Mouse (Mus musculus): ENCODE measurements around the gene Gpr108.

Gene Gpr108

DNA sequence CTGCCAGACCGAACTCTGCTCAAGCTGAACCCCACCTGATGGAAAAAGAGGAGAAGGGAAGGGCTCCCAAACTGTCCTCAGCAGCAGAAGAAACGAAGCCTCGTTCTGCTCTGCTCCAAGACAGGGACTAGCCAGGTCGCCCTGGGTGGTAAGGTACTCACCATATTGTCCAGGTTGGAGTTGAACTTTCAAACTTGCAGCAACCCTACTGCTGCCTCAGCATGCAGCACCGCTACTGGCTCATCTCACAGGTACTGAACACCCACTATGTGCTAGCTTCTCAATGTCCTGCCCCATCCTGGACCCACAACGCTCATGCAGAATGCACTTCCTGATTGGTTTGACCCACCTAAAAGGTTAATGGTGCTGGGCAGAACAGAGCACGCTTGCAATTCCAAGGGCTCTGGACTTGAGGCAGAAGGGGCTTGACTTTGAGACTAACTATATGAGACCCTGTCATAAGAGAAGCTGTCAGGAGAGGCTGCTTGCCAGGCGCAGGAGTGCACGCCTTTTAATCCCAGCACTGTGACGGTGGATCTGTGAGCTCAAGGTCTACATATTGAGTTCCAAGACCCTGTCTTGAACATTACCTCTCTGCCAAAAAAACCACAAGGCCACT is 2.8 kb downstream of the Gpr108 start:
- DNase-seq (ENCODE audit: low spot score): no peak

DNA sequence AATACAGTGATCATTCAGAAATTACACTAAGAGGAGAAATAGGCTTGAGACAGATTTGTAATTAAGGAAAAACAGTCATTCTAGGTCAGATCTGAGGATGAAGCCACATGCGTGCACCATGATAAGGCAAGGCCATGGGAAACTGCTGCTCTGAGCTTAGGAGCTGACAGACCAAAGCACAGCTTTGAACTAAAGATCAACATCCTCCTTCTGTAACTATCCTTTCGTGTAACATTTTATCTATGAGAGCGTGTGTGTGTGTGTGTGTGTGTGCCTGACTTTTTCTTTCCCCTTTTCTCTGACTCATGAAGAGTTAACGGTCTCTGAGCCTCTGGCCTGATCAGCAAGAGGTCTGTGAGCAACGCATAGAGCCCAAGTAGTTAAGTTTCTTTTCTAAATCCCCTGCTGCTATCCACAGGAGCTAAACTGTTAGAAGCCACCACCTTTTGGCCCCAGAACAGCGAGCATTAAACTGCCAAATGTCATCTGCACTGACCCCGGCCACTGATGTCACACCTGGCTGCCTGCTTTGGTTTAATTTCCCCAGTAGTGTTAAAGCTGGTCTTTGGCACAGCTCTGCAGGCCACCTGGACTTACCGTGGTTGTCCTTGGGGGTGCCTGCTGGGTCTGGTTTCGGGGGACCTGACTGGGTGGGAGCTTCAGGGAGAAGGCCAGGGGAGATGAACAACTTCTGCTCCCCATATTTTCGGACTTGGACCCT is 4.4 kb downstream of the Gpr108 start:
- no peak for DNase-seq (ENCODE audit: low spot score)

DNA sequence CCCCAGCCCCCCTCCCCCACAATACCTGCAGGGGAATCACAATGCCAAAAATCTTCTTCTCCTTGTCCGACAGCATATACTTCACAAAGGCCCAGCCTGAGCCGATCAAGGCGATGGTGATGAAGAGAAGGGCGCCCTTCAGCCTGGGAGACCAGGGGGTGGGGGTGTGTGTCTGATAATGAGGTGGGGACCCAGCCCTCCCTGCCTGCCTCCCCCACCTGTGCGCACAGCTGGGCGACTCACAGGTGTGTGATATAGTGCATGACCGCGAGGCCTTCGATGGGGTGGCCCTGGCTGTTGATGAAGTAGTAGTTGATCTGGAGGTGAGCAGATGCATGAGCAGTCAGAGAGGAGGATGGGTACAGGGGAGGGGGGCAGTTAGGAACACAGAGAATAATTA is 11.1 kb downstream of the Gpr108 start:
- no peak for DNase-seq (ENCODE audit: low spot score)

DNA sequence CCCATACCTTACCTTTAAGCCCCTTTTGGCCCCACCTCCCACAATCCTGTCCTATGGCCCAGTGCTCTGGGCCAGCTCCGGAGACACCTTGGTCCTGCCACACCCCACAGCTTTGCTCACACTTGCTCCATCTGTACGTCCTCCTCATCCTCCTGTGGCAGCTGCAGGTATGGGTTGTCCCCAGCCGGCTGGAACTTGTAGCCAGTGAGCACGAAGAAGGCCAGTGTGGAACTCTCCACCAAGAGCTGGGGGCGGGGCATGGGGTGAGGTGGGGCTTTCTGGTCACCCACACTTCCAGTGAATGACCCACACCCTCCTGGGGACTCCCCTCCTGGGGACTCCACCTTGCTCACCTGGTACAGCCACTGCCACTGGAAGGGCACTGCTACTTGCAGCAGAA is 12.4 kb downstream of the Gpr108 start:
- DNase-seq (ENCODE audit: low spot score): no peak

DNA sequence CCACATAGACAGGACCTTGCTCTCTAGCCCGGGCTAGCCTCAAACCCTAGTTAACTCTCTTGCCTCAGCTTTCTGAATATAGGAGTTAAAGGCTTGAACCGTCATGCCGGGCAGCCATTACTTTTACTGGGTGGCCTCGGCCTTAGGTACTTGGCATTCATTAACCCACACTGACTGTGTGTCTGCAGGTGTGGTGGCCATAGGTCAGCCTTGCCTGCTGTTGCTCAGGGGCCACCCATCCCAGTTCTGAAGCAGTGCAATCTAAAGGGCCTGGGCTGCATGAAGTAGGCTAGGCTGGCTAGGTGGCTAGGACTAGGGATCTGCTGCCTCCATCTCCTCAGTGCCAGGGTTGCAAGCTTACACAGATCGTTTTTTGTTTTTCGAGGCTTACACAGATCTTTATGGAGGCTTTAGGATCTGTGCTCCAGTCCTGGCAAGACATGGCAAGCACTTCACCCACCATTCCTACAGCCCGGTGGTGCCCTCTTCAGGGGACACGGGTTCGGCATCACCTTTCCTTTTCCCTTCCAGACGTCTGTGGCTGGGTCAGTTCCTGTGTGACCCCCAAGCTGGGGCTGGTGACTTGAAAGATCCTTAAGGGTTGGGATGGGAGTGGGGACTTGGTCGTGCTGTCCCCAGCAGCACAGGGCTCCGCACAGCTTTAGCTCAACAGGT is 13.9 kb downstream of the Gpr108 start:
- DNase-seq (ENCODE audit: low spot score): no peak

DNA sequence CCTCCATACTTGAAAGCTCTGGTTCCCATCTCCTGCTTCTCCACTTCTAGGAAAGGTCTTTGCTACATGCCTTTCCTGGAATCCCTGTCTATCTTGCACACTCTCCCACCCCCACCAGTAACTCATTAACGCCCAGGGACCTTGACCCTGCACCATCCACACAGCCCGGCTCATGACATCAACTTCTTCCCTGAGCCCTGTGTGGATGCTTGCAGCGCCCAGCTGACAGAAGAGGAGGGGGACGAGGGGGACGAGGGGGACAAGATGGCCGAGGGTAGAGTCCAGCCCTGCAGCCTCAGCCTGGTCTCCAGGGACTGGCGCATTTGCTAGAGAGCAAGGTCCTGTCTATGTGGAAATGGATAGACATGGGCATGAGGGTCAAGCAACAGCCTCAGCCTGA is 15.2 kb downstream of the Gpr108 start:
- no peak for DNase-seq (ENCODE audit: low spot score)

DNA sequence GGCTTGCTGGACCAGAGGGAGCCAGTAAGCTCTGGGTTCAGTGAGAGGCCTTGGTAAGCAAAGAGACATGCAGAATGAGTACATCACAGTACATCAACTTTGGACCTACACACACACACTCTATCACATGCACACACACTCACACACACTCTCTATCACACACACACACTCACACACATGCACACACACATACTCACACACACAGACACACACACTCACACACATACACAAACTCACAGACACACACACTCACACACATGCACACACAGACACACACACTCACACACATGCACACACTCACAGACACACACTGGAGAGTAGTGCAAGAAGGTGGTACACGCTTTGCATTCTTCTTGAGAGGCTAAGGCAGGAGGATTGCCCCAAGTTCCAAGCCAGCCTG is 16.0 kb downstream of the Gpr108 start:
- no peak for DNase-seq (ENCODE audit: low spot score)

DNA sequence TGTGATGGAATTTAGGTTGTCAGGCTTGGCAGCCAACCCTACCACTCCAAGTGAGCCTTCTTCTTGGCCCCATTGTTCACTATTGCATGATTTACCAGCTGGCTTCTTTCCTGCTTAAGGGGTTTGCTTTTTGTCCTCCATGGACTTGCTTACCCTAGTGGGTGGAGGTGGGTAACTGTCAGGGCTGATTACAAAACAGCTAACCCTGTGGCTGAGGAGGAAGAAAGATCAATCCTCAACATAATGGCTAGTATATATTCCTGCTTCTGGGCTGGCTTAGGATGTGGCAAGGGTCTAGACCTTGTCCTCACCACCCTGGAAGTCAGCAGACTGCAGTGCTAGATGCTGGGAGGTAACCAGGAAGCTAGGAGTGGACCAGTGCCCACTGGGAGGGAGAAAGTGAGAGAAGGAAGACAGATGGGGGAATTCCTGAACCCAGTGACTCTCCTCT is 16.9 kb downstream of the Gpr108 start:
- no peak for DNase-seq (ENCODE audit: low spot score)

DNA sequence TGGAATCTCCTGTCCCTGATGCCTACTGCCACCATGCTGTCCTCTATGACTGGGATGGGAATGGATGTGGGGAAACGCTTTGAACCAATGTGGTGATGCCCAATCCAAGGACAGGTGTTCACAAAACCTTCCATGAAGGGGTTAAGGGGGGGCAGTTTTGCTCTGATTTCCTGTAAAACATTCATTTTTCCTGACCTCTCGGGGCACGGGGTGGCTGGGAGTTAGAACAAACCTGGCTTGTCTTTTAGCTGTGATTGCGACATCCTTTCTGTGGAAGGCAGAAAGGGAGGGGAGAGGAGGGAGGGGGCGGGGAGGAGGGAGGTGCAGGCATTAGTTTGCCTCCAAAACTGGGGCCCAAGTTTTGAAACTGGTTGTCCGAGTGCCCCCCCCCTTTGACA is 17.5 kb downstream of the Gpr108 start:
- DNase-seq (ENCODE audit: low spot score): no peak

DNA sequence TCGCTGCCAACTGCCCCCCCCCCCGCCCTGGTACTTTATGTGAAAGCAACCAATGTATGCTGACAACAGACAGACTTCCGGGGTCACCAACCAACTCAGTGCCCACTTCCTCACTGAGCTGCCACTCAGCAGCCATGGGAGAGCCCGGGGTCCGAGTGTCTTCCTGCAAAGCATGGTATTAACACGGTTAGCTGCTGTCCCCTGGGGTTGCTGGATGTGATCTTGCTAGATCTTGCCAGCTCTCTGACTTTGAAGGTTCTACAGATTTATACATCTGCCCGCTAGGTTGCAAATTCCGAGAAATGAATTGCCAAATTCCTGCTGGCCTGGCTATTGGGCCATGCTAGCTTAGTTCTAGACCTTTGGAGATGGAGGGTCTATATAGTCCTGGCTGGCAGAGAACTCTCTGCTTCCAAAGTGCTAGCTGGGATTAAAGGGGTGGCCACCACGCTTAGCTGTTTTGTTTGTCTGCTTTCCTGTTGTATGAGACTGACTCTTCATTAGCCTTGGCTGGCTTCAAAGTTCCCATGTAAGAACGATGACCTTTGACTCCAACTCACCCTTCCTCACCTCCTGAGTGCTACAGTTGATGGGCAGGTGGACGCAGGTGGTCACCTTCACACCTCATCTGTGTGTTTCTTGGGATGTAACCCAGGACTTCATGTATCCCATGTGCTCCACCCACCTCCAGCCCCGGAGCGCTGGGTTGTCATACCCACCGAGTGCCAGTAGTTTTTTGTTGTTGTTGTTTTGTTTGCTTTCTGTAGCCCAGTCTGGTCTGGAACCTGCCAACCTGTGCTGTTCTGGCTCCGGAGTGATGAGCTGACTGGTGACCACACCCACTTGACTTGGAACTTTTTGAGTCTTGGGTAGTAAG is 18.2 kb downstream of the Gpr108 start:
- DNase-seq (ENCODE audit: low spot score): no peak

DNA sequence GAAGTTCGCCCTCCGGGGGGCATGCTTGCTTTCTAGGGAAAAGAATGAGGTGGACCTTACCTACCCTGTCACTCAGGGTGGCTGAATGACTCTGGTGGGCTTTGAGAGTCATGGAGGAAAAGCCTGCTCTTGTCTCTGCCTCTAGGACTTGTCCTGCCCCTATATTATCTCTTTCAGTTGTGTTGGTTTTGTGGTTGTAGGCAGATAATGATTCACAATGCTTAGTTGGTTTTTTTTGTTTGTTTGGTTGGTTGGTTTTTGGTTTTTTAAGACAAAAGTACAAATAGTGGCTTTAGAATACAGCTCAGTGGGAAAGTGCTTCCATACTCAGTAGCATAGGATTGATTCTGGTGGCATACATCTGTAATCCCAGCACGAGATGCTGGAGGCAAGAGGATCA is 19.4 kb downstream of the Gpr108 start:
- DNase-seq (ENCODE audit: low spot score): no peak

DNA sequence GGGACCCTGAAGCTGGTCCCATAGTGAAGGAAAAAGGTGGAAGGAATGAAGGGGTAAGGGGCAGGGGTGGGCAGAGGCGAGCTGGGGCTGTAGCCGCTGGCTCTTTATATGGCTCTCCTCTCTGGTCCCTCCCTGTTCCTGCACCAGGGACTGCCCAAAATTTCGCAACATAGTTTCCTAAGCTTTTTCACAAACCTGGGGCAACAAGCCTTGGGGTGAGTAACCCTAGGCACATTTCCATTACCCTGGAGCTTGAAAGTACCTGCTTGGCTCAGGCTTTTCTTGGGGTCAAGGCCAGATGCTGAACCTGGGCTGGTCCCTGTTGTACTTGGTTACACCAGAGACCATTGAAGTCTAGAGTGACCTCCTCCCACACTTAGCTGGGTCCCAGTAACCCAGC is 20.2 kb downstream of the Gpr108 start, which contains the start of gene C3:
Gene C3 (minus strand): TSS at position 123 of the 400 bp plus-strand sequence.
- no peak for DNase-seq (ENCODE audit: low spot score)

DNA sequence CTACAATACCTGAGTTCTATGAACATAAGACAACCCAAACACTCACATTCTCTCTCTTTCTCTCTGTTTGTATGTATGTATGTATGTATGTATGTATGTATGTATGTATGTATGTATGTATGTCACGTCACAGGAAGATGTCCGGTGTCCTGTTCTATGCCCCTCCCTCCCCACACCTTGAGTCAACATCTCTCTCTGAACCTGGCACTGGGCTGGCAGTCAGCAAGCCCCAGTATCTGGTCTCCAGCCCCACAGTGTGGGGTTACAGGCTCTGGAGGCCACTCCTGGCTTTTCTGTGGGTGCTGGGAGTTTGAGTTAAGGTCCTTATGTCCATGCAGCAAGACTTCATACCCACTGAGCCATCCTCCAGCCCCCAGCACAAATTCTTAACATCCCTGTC is 20.8 kb downstream of the Gpr108 start:
- DNase-seq (ENCODE audit: low spot score): no peak

DNA sequence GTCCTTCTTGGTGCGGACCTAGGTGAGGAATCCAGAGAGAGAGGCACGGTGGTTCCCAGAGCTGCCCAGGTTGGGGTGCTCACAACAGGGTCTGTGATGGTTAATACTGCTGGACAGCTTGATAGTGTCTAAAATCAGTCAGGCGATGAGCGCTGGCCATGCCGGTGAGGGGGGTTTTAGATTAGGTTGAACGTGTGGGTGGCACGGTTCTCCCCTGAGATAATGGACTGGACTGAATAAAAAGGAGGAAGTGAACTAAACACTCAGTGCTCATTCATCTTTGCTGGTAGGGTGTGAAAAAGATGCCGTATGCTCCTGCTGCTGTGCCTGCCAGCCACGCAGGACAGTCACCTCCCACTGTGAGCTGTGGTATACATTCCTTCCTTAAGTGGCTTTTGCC is 24.9 kb downstream of the Gpr108 start:
- no peak for DNase-seq (ENCODE audit: low spot score)

DNA sequence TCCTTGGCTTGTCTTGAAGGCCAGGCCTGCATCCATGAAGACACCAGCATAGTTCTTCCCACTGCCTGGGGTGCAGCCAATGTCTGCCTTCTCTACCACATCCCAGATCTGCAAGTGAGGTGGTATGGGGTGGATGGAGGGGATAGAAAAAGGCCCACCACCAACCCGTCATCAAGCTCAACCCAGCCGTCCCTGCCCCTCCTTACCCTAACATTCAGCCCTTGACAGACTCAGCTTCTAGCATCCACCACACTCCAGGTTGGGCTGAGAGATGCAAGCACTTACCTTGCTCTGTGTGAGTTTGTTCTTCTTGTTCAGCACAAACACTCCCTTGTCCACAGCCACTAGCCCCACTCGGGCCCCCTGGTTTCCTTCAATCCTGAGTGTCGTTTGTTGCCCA is 26.3 kb downstream of the Gpr108 start:
- no peak for DNase-seq (ENCODE audit: low spot score)

DNA sequence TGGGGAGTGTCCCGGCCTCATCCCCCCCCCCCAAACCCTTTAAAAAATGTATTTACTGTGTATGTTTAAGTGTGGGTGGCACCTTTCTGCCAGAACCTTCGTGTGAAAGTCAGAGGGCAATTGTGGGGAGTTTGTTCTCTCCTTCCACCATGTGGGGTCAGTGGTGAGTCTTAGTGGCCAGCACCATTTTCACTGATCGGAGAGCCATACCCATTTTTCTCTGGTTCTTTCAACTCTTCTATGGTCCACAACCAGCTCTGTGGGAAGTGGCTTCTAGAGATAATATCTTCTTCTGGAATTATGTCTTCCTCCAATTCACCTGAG is 28.4 kb downstream of the Gpr108 start:
- no peak for DNase-seq (ENCODE audit: low spot score)

DNA sequence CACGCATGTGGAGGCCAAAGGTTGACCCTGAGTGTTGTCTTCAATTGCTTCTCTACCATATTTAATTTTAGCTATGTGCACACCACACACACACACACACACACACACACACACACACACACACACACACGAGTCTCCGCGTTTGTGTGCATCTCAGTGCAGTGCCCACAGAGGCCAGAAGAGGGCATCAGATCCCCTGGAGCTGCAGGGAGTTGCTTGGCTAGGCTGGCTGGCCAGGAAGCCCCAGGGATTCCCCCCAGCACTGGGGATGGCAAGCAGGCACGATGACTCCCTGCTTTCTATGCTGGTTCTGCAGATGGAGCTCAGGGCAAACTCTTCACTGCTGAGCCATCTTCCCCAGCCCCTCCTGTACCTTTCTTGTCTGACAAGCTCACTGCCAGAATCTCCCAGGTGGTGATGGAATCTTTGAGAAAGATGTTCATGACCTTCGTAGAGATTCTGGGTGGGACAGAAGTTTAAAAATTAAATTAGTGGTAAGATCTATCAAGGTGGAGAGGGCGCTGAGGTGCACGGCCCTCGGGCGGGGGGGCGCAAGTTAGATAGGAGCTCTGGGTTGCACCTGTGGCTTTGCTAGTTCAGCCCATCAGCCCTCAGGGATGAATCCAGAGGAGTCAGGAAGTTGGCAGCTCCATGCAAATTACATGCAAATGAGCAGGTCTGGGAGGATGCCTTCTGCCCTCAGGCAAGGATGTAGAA is 28.9 kb downstream of the Gpr108 start:
- peak; percentile 25 for DNase-seq (ENCODE audit: low spot score)

DNA sequence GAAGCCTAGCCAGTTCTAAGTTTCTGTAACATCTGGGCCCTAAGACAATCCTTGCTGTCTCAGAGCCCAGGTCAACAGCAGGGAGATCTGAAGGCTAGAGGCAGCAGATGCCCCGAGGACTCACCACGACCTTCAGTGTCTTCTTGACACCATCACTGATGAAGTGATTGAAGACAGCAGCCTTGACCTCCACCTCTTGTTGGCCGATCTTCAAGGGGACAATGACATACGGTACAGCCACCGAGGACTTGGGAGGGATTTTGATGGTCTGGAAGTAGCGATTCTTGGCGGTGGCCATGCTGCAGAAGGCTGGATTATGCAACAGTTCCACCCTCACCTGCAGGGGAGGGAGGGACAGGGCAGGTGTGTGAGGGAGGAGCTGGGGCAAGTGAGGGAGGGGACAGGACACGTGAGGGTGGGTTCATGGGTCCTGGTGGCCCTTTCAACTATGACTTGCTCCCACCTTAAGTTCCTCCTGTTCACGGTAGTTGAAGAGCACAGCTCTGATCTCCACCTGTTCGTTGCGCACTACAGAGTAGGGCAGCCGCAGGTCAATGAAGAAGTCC is 29.8 kb downstream of the Gpr108 start:
- DNase-seq (ENCODE audit: low spot score): no peak

DNA sequence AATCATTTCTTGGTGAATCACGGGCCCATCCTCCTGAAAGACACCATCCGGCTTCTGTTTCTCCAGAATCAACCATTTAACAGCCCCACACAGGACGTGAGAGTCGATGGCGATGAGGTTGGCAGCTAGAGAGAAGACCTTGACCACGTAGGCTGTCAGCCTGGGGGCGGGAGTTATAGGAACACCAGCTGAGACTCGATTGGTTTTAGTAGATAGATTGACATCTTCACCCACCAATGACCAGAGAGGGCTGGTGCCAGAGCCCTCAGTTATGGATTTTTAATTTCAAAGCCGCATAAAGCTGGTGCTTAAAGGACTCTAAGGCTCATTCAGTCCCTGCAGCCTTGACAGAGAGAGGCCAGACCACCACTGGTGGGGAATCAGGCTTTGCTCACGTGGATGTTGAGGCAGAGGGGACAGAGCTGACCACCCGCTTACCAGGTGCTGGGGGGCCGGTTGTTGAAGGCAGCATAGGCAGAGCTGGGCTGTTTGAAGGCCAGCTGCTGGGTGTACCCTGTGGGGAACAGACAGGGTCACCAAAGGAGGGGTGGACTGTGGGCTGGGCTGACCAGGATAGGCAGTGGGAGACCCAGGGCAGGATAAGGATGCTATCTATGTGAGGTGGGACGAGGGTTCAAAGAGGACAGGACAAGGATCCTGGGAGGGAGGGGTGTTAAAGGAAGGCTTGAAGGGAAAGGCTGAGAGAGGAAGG is 33.4 kb downstream of the Gpr108 start:
- DNase-seq (ENCODE audit: low spot score): peak; percentile 29

DNA sequence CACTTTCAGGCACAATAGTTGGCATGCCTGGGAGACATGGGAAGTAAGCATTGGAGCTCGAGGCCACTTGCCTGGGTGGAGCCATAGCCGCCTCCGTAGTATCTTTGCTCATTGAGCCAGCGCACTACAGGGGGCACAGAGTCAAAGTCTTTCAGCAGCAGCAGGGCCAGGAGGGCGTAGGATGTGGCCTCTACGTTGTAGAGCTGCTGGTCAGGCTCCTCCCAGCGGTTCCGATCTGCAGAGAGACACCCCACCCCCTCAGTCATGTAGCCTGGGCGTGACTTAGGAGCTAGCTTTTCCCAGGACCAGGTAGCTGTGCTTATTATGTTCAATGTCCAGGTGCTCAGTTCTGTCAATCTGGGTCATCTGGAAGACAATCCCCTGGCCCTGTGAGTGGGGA is 36.7 kb downstream of the Gpr108 start:
- DNase-seq (ENCODE audit: low spot score): no peak

DNA sequence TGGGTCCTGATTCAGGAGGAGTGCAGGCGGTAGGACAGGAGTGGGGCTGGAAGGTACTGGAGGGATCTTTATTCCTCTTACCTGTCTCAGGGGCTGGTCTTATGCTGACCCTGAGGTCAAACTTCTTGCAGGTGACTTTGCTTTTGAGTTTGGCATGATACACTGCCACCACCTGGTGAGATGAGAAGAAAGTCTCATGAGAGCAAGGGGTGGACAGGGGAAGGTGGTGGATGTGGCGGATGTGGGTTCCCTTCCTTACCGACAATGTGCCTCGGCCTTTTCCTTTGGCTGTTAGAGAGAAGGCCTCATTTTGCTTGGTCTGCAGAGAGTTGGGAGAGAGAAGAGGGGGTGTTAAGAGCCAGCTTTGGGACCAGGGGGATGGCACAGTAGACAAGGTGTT is 38.9 kb downstream of the Gpr108 start:
- DNase-seq (ENCODE audit: low spot score): no peak
